Mouse (Mus musculus) CH12.LX (cell line): ENCODE data around the gene Ptprcap.

Source experiments
- BHLHE40 ChIP-seq: IDR thresholded peaks from 2 replicates; pipeline ENCODE4 v1.6.1; 2011; ENCODE audit warnings: mild to moderate bottlenecking, low read depth, low read length, improper control_type of control experiment
- CTCF ChIP-seq, 2 experiments: IDR thresholded peaks in 1 of 2; conservative IDR thresholded peaks in 1 of 2; 2 replicates each; pipeline ENCODE4 v1.5.1; 2011 to 2012; ENCODE audit warnings: low read depth in 2 of 2, low read length in 2 of 2, improper control_type of control experiment in 1 of 2, inconsistent platforms in 1 of 2, mild to moderate bottlenecking in 1 of 2, moderate library complexity in 1 of 2
- ELF1 ChIP-seq: IDR thresholded peaks from 2 replicates; pipeline ENCODE4 v1.6.1; 2014; ENCODE audit warnings: low read depth, mild to moderate bottlenecking, inconsistent platforms, low read length, improper control_type of control experiment
- KAT2A ChIP-seq: IDR thresholded peaks from 2 replicates; pipeline ENCODE4 v1.6.1; 2012; ENCODE audit warnings: low read length, improper control_type of control experiment, inconsistent platforms; ENCODE audit not compliant: insufficient replicate concordance
- PAX5 ChIP-seq: IDR thresholded peaks from 2 replicates; pipeline ENCODE4 v1.6.1; 2012; ENCODE audit warnings: low read length, inconsistent platforms, mixed read lengths
- POLR2A ChIP-seq: IDR thresholded peaks from 2 replicates; pipeline ENCODE4 v1.6.1; 2011; ENCODE audit warnings: low read depth, mild to moderate bottlenecking, improper control_type of control experiment, low read length
- RAD21 ChIP-seq: IDR thresholded peaks from 2 replicates; pipeline ENCODE4 v1.6.1; 2011; ENCODE audit warnings: low read depth, mild to moderate bottlenecking, low read length, improper control_type of control experiment, moderate library complexity
- RCOR1 ChIP-seq: conservative IDR thresholded peaks from 2 replicates; pipeline ENCODE4 v1.6.1; 2012; ENCODE audit warnings: low read depth, mild to moderate bottlenecking, inconsistent platforms, low read length, improper control_type of control experiment
- SMC3 ChIP-seq: IDR thresholded peaks from 2 replicates; pipeline ENCODE4 v1.6.1; 2011; ENCODE audit warnings: low read depth, low read length, improper control_type of control experiment
- TBP ChIP-seq: conservative IDR thresholded peaks from 2 replicates; pipeline ENCODE4 v1.6.1; 2011; ENCODE audit warnings: low read depth, low read length, improper control_type of control experiment
- UBTF ChIP-seq: IDR thresholded peaks from 2 replicates; pipeline ENCODE4 v1.6.1; 2012; ENCODE audit warnings: low read depth, mild to moderate bottlenecking, inconsistent platforms, low read length, improper control_type of control experiment, moderate library complexity
- ZC3H11A ChIP-seq: IDR thresholded peaks from 2 replicates; pipeline ENCODE4 v1.6.1; 2012; ENCODE audit warnings: low read depth, mild to moderate bottlenecking, inconsistent platforms, low read length, improper control_type of control experiment

DNA sequence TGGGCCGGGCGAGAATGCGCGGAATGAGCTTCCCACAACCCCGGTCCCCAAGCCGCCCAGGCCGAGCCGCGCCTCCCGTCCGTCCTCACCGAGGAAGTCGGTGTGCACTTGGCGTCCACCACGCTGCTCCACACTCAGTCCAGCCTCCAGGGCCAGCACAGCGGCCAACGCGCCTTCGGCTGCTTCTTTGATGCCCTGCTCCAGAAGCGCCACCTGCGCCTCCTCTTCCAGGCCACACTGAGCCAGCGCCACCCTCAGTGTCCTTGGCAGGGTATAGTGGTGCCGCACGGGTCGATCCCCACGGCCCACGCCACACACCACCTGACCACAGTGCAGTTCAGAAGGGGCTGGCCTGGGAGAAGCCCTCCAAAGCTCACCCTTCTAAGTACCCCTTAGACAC lies 16.4 kb downstream of the Ptprcap start:
- no peak for TF ChIP-seq CTCF (conservative IDR thresholded peaks at IDR 0.05 in 1 of 2, IDR thresholded peaks at IDR 0.05 in 1 of 2; ENCODE audit: low read depth in 2 of 2, low read length in 2 of 2)
- TF ChIP-seq ELF1: no peak
- no peak for TF ChIP-seq POLR2A
- TF ChIP-seq BHLHE40: no peak
- no peak for TF ChIP-seq ZC3H11A
- no peak for TF ChIP-seq RAD21
- no peak for TF ChIP-seq PAX5
- TF ChIP-seq TBP: no peak
- TF ChIP-seq UBTF: peak; percentile 21; the same call in 1 of the 2 replicates
- TF ChIP-seq SMC3: no peak
- TF ChIP-seq RCOR1: no peak
- TF ChIP-seq KAT2A: no peak
